Mouse (Mus musculus) left cerebral cortex, postnatal 14 days (tissue): ENCODE results near the gene Sars2. TPM values are rescaled to one million over a fixed set of nuclear protein-coding genes. Genes with fewer than 3 reads are reported as not detected.
A peak's percentile ranks its signal among the peaks of the same experiment; 100 is the strongest.
"Not testable (repeated sequence)": the region's sequence is repeated elsewhere in the genome, so short reads cannot be mapped to it uniquely, and the experiment has no call there.

Experiments used
- DNase-seq, 2 experiments: peaks; one replicate each; pipeline ENCODE4 v3.0.0; 2021 to 2022; ENCODE audit warnings: low spot score in 2 of 2, mixed read lengths in 1 of 2
- intact Hi-C: fragments of 180-260 bp; cut with DNase I; formaldehyde crosslinking; loops from one replicate; pipeline ENCODE4 v1.15.1; 2025
- long read RNA-seq, 2 experiments: library from polyadenylated mRNA; stranded (forward); transcript quantifications; one replicate each; pipeline ENCODE4 v2.0.0; 2021
- total RNA-seq, 2 experiments: library from RNA; stranded (reverse); gene quantifications; 2 replicates each; pipeline ENCODE4 v1.2.3; 2021

Gene Sars2
- total RNA-seq: 10 to 100 TPM; 13.0 to 17.9 TPM
- long read RNA-seq, experiment 1, transcript Sars2-201 (16 exons, 1,868 nt): major isoform, 14 of 20 reads
- long read RNA-seq, experiment 1, partial matches to known transcripts: 3 of 20 reads
- long read RNA-seq, experiment 1, other reads (novel, unspliced or antisense): 3 of 20 reads
- long read RNA-seq, experiment 2, transcript Sars2-201 (16 exons, 1,868 nt): major isoform, 14 of 17 reads
- long read RNA-seq, experiment 2, partial matches to known transcripts: 1 of 17 reads
- long read RNA-seq, experiment 2, other reads (novel, unspliced or antisense): 2 of 17 reads

DNA sequence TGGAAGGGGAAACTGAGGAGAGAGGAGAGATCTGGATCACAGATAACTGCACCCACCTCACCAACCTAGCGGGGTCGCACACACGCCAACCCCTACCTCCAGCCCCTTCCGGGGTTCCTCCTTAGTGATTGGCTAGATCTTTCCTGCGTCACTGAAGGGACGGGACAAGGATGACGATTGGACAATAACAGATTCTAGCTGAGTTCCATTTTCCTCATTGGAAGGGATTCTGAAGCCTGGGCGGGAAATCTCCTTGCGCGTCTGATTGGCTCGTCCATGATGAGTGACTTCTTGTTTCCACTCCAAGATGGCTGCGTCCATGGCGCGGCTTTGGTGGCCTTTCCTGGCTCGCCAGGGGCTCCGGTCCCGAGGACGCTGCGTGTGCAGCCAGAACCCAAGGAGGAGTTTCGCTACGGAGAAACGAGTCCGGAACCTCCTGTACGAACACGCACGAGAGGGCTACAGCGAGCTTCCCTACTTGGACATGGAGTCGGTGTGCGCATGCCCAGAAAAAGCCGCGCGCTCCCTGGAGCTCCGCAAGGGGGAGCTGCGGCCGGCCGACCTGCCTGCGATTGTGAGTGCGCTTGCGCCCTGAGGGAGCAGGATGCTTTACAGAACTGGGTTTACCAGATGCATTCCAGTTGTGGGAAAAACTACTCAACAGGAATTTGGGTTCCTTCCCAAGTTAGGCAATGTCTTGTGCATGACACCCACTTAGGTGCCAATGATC, at the start of gene Sars2, which contains the start of gene Mrps12:
Gene Sars2, plus strand, starts transcription at position 284 of the 730 bp plus-strand sequence.
Gene Mrps12, minus strand, starts transcription at position 112 of the 730 bp plus-strand sequence.
- peak; percentile 95 to 99 for DNase-seq
- intact Hi-C loops: no loop called here

- peak; percentile 32 to 40 for DNase-seq
- intact Hi-C loops: no loop called here
Observed at GRCm38 (mm10) chr7:28692545-28693320, 49.1 kb upstream of the Sars2 start, which contains the start of gene Fbxo27. Fbxo27 (plus strand) TSS chr7:28692849.

- intact Hi-C loops: no loop called here
- DNase-seq: peak; percentile 76 to 89
Observed at GRCm38 (mm10) chr7:28693321-28693966, 48.3 kb upstream of the Sars2 start.

- intact Hi-C loops: no loop called here
- no peak for DNase-seq
Observed at GRCm38 (mm10) chr7:28694423-28694822, 47.4 kb upstream of the Sars2 start.

DNA sequence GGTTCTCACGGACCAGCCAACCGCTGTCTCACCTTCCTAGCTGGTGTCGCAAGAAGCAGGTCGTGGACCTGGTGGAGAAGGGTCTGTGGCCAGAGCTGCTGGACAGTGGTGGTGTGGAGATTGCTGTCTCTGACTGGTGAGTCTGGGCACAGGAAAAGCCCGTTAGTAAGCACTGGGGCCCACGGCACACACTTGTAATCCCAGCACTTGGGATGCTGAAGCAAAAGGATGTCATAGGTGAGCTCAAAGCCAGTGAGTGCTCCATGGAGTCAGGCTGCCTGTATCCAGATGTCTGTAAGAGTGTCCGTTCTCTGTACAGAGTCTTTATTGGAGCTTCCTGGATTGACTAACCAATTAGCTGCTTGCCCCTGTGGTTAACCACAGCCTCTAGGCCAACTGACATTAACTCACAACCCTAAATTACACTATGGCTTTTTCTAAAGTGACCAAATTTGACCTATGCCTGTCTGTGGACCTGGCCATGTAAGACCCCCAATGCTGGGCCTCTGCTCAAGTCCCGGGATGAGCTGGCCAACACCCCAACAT, 46.8 kb upstream of the Sars2 start:
- intact Hi-C loops: no loop called here
- no peak for DNase-seq

- intact Hi-C loops: no loop called here
- DNase-seq: no peak
Observed at GRCm38 (mm10) chr7:28697277-28697676, 44.5 kb upstream of the Sars2 start.

DNA sequence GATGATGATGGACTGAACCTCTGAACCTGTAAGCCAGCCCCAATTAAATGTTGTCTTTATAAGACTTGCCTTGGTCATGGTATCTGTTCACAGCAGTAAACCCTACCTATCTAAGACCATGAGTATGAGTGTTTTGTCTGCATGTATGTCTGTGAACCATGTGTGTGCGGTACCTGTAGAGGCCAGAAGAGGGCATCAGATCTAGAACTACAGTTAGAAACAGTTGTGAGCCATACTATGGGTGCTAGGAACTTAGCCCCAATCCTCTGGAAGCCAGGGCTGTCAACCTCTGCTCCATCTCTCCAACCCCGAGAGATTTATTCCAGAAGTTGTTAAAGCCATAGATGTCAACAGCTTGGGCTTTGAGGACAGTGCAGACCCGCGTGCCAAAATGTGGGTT, 41.5 kb upstream of the Sars2 start:
- DNase-seq: no peak
- intact Hi-C loops: no loop called here

- intact Hi-C loops, DNase-seq: not testable (repeated sequence)
Observed at GRCm38 (mm10) chr7:28701306-28701705, 40.5 kb upstream of the Sars2 start.

DNA sequence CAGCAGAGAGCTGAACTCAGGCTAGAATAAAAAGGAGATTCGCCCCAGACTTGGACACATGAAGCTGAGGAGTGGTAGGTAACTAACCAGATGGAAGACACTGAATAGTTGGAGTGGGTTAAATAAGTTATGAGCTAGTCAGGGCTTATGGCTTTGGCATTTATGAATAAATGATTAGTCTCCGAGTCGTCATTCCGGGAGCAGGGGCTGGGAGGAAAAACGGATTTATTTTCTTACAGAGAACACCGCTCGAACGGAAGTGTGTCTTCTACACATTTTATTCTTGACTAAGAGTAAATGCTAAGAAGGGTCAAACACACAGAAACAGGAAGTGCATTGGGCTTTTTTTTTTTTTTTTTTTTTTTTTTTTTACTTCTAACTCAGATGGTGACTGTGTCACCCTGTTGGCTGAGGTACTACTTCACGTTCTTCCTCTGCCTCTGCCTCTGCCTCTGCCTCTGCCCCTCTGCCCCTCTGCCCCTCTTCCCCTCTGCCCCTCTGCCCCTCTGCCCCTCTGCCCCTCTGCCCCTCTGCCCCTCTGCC, 39.1 kb upstream of the Sars2 start:
- intact Hi-C loops: no loop called here
- no peak for DNase-seq

DNA sequence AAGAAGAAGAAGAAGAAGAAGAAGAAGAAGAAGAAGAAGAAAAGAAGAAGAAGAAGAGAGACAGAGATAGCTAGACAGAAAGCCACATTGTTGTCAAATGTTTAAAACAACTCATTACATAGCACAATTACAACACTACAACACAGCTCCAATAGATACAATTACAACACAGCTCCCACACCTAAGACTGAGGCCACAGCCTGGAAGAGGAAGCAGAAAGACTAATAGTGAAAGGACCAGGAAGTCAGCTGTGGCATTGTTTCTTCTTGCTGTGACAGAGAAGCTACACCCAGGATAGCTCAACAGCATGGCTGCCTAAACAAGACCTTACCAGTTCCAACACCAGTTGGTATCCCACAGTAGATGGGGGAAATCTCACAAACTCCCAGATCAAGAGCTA, 32.3 kb upstream of the Sars2 start:
- intact Hi-C loops: no loop called here

DNA sequence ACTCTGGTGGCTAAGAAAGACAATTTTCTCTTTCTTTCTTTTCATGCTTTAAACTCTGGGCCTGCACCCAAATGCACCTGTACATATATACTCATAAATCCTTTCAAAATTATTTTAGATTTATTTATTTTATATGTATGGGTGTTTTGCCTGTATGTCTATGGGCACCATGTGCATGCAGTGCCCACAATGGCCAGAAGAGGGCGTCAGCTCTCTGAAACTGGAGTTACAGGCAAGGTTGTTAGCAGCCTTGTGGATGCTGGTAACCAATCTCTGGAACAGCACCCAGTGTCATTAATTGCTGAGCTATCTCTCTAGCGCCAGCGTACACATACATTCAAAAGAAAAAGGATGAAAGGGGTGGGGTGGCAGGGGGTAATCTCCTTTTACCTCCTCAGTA, 30.8 kb upstream of the Sars2 start:
- no peak for DNase-seq
- intact Hi-C loops: no loop called here

More for the DNA sequence above, 32.3 kb upstream of the Sars2 start:
- no peak for DNase-seq

DNA sequence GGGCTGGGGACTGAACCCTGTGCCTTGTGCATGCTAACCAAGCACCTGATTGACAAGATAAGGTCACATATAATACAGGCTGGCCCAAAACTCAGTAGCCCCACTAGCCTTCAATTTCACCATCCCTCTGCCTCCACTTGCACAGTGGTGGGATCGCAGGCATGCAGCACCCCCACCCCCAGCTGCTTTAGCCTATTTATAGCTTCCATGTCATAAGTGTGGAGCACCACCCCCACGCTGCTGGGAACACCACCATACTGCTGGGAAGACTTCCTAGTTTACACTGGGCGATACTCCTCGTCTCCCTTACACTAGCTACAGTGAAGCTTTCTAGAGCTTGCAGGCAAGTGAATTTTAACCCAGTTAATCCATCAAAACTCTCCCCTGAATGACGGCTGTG, 27.1 kb upstream of the Sars2 start:
- peak; percentile 63 to 75 for DNase-seq
- intact Hi-C loops: no loop called here

DNA sequence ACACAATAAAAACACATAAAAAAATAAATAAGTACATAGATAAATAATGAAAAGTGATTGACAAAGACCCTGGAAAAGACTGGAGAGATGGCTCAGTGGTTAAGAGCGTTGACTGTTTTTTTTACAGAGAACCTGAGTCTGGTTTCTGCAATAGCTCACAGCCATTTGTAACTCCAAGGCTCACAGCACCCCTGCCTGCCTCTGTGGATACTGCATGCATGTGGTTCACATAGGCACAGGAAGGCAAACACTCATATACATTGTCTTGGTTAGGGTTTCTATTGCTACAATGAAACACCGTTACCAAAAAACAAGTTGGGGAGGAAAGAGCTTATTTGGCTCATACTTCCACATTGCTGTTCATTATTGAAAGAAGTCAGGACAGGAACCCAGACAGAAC, 26.2 kb upstream of the Sars2 start:
- intact Hi-C loops: no loop called here
- no peak for DNase-seq

DNA sequence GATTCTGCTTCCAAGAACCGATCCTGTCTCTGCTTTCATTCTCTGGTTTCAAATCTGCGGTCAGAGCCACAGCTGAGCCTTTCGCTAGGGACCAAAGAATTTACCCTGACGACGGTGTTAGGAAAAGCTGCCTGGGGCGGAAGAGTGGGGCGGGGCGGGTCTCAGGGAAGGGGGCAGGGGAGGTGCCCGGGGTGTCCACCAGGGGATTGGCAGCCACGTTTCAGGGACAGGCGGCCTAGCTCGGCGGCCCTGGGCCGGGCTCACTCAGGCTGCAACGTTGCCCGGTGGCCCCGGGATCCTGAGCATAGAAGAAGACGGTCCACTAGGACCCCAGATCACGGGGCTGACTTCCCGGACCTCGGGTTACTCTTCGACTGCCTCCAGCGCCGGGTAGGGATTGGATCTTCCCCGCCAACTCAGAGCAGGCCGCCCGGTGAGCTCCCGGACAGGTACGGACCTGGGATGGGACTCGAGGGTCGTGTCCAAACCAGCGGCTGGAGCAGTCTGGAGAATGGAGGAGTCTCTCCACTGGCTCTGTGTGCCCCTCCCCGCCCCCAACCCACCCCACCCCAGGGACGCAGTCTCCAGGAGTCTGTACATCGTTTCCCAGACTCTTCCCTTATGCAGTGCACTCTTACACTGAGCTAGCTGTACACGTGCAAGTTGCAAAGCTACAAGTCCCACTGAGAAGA, 25.1 kb upstream of the Sars2 start, which contains the start of gene Fbxo17:
Gene Fbxo17, plus strand, starts transcription at position 215 of the 692 bp plus-strand sequence.
- intact Hi-C loops: no loop called here
- no peak for DNase-seq

DNA sequence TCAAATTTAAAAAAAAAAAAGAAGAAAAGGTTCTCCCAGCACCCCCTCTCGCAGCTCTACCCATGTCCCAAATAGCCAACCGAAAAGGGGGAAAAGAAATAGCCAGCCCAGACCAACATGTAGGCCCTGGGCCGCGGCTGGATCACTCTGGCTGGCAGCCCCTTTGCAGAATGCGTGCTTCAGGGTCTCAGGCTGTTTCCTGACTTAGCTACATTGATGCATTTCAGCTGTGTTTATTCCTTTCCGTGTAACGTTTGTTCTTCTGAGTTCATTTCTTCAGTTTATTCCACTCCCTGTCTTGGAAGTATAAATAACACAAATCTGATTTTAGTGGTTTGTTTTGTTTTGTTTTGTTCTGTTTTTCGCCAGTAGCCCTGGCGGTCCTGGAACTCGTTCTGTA, 24.1 kb upstream of the Sars2 start:
- no peak for DNase-seq
- intact Hi-C loops: no loop called here

GRCm38 (mm10) chr7:28719159-28719558, 22.6 kb upstream of the Sars2 start:
- intact Hi-C loops: no loop called here
- DNase-seq: no peak

DNA sequence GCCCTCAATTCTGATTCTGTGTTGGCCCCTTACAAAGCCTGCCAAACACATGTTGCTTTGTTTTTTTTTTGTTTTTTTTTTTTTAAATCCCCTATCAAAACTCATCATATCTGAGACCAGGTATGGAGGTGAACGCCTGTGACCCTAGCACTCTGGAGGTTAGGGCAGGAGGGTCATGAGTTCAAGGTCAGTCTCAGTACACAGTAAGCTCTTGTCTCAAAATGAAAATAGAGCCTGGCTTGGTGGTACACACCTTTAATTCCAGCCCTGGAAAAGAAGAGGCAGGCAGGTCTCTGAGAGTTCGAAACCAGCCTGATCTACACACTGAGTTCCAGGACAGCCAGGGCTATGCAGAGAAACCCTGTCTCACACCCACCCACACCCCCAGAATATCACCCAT, 22.1 kb upstream of the Sars2 start:
- intact Hi-C loops: no loop called here
- no peak for DNase-seq

GRCm38 (mm10) chr7:28720753-28721537, 20.8 kb upstream of the Sars2 start:
- DNase-seq: no peak
- intact Hi-C loops: no loop called here
